Mouse (Mus musculus): ENCODE measurements at regions not wholly inside any gene's neighbourhood (a gene's known extent, or its start where the extent isn't known, plus 50 kb on each side); places are given as distances from the start of the nearest gene placed in this dataset.

- TF ChIP-seq POLR2A (IDR thresholded peaks at IDR 0.05; ENCODE audit: borderline replicate concordance, extremely low read depth, insufficient read depth, insufficient read length, poor library complexity, severe bottlenecking) (no peak), CTCF (IDR thresholded peaks at IDR 0.05; ENCODE audit: borderline replicate concordance, extremely low read depth, insufficient read depth, insufficient read length) (no peak)
Measured at GRCm38 (mm10) chr12:64360698-64361097, 113.8 kb downstream of the Fscb start.
